Mouse (Mus musculus): ENCODE measurements around the gene Prrc2a. TPM values are rescaled to one million over a fixed set of nuclear protein-coding genes. Genes with fewer than 3 reads are reported as not detected.

Gene Prrc2a
- polyA plus RNA-seq, 1 experiment = 770 TPM

- no peaks in the 10 kb centered on the region for H3K27me3 ChIP-seq (ENCODE audit: control insufficient read depth, insufficient read depth, low read length)
- DNase-seq = peak; percentile 72
- TF ChIP-seq POLR2A (IDR thresholded peaks at IDR 0.05; ENCODE audit: control insufficient read depth, extremely low read depth, insufficient read depth, low read length, poor library complexity) (no peak), CTCF (IDR thresholded peaks at IDR 0.05; ENCODE audit: borderline replicate concordance, control insufficient read depth, extremely low read depth, insufficient read depth, low read length, poor library complexity) (no peak)
- WGBS = 1% methylated on average over 4 of the region's 4 CpGs
- no peaks in the 10 kb centered on the region for H3K36me3 ChIP-seq (ENCODE audit: control insufficient read depth, insufficient read depth, low read length)
- peaks cover 53% of the 10 kb centered on the region for H3K4me1 ChIP-seq (replicated peaks; ENCODE audit: control insufficient read depth, insufficient read depth, low read length)
- H3K27ac ChIP-seq (ENCODE audit: control insufficient read depth, insufficient read depth, low read length) = peak overlapping the region; percentile 95
- peak overlapping the region; percentile 37 for H3K4me3 ChIP-seq (ENCODE audit: control insufficient read depth, insufficient read depth, low read length)
Observed at GRCm38 (mm10) chr17:35186681-35187080, 22.0 kb upstream of the Prrc2a start.

- WGBS = 2% methylated on average over 17 of the region's 18 CpGs
- DNase-seq = peak; percentile 89
Observed at GRCm38 (mm10) chr17:35185639-35186611, 21.2 kb upstream of the Prrc2a start.

DNA sequence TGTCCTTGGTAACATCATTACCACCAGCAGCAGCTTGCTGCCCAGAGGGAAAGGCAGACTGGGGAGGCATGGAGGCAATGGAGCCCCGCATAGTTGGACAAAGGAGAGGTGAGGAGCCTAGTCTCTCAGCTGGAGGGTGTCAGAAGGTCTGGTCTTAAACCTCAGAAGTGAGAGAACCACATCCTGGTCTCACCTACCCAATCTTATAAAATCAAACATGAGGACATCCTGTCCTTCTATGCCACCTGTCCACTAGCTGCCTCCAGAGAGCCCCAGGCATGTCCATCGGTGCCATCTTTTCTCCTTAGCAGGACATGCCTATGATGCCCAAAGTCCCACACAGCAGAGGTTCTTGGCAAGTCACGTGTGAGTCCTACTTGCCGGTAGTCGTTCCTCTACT, 15.4 kb upstream of the Prrc2a start:
- Histone ChIP-seq H3K27me3 (ENCODE audit: control insufficient read depth, insufficient read depth, low read length) (no peaks in the 10 kb centered on the region), H3K27ac (ENCODE audit: control insufficient read depth, insufficient read depth, low read length) (no peak overlapping the region), H3K4me1 (replicated peaks; ENCODE audit: control insufficient read depth, insufficient read depth, low read length) (peaks cover 18% of the 10 kb centered on the region), H3K36me3 (ENCODE audit: control insufficient read depth, insufficient read depth, low read length) (no peaks in the 10 kb centered on the region), H3K4me3 (ENCODE audit: control insufficient read depth, insufficient read depth, low read length) (no peak overlapping the region)
- no peak for TF ChIP-seq POLR2A (IDR thresholded peaks at IDR 0.05; ENCODE audit: control insufficient read depth, extremely low read depth, insufficient read depth, low read length, poor library complexity)
- no peak for TF ChIP-seq CTCF (IDR thresholded peaks at IDR 0.05; ENCODE audit: borderline replicate concordance, control insufficient read depth, extremely low read depth, insufficient read depth, low read length, poor library complexity)
- WGBS = 89% methylated on average over 5 of the region's 5 CpGs
- DNase-seq = no peak

More at GRCm38 (mm10) chr17:35185639-35186611, 21.2 kb upstream of the Prrc2a start:
- no peak for TF ChIP-seq POLR2A (IDR thresholded peaks at IDR 0.05; ENCODE audit: control insufficient read depth, extremely low read depth, insufficient read depth, low read length, poor library complexity)
- TF ChIP-seq CTCF (IDR thresholded peaks at IDR 0.05; ENCODE audit: borderline replicate concordance, control insufficient read depth, extremely low read depth, insufficient read depth, low read length, poor library complexity) = no peak
- peak overlapping the region; percentile 95 for H3K27ac ChIP-seq (ENCODE audit: control insufficient read depth, insufficient read depth, low read length)
- H3K4me3 ChIP-seq (ENCODE audit: control insufficient read depth, insufficient read depth, low read length) = peak overlapping the region; percentile 37
- H3K27me3 ChIP-seq (ENCODE audit: control insufficient read depth, insufficient read depth, low read length) = no peaks in the 10 kb centered on the region
- H3K36me3 ChIP-seq (ENCODE audit: control insufficient read depth, insufficient read depth, low read length) = no peaks in the 10 kb centered on the region
- peaks cover 53% of the 10 kb centered on the region for H3K4me1 ChIP-seq (replicated peaks; ENCODE audit: control insufficient read depth, insufficient read depth, low read length)

DNA sequence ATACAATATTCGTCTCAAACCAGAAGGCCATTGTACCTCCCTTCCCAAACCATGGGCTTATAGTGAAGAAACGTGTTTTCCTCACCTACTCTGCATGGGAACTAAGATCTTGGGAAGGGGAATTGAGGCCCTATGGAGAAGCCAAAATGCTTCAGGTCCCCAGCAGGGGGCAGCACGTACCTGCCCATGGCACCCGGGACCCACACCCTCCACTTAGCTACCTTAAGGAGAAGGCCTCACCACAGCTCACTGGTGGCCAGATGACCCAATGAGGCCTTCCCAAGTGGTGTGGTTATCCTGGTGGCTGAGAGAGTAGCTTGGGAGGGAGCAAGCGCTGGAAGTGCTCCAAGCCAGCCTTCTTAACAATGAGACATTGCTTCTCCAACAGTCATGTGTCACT, 13.8 kb upstream of the Prrc2a start:
- Histone ChIP-seq H3K27ac (ENCODE audit: control insufficient read depth, insufficient read depth, low read length) (no peak overlapping the region), H3K36me3 (ENCODE audit: control insufficient read depth, insufficient read depth, low read length) (no peaks in the 10 kb centered on the region), H3K4me1 (replicated peaks; ENCODE audit: control insufficient read depth, insufficient read depth, low read length) (peaks cover 18% of the 10 kb centered on the region), H3K4me3 (ENCODE audit: control insufficient read depth, insufficient read depth, low read length) (no peak overlapping the region), H3K27me3 (ENCODE audit: control insufficient read depth, insufficient read depth, low read length) (no peaks in the 10 kb centered on the region)
- DNase-seq = peak; percentile 83
- peak; percentile 95 for TF ChIP-seq CTCF (IDR thresholded peaks at IDR 0.05; ENCODE audit: borderline replicate concordance, control insufficient read depth, extremely low read depth, insufficient read depth, low read length, poor library complexity)
- no peak for TF ChIP-seq POLR2A (IDR thresholded peaks at IDR 0.05; ENCODE audit: control insufficient read depth, extremely low read depth, insufficient read depth, low read length, poor library complexity)
- 15% methylated on average over 5 of the region's 5 CpGs for WGBS

- Histone ChIP-seq H3K4me1 (replicated peaks; ENCODE audit: control insufficient read depth, insufficient read depth, low read length) (peaks cover 33% of the 10 kb centered on the region), H3K27ac (ENCODE audit: control insufficient read depth, insufficient read depth, low read length) (no peak within 1 kb of the TSS), H3K36me3 (ENCODE audit: control insufficient read depth, insufficient read depth, low read length) (no peaks in the 10 kb centered on the region), H3K4me3 (ENCODE audit: control insufficient read depth, insufficient read depth, low read length) (no peak within 1 kb of the TSS), H3K27me3 (ENCODE audit: control insufficient read depth, insufficient read depth, low read length) (no peaks in the 10 kb centered on the region)
- no peak for DNase-seq
- 90% methylated on average over 2 of the region's 2 CpGs for WGBS
- TF ChIP-seq CTCF (IDR thresholded peaks at IDR 0.05; ENCODE audit: borderline replicate concordance, control insufficient read depth, extremely low read depth, insufficient read depth, low read length, poor library complexity) (no peak), POLR2A (IDR thresholded peaks at IDR 0.05; ENCODE audit: control insufficient read depth, extremely low read depth, insufficient read depth, low read length, poor library complexity) (no peak)
Observed at GRCm38 (mm10) chr17:35175968-35176367, 11.3 kb upstream of the Prrc2a start, which contains the start of gene Aif1. TSS of gene Aif1 (minus strand) at chr17:35176068.

GRCm38 (mm10) chr17:35175382-35175781, 10.7 kb upstream of the Prrc2a start:
- Histone ChIP-seq H3K4me1 (replicated peaks; ENCODE audit: control insufficient read depth, insufficient read depth, low read length) (peaks cover 32% of the 10 kb centered on the region), H3K36me3 (ENCODE audit: control insufficient read depth, insufficient read depth, low read length) (no peaks in the 10 kb centered on the region), H3K4me3 (ENCODE audit: control insufficient read depth, insufficient read depth, low read length) (no peak overlapping the region), H3K27ac (ENCODE audit: control insufficient read depth, insufficient read depth, low read length) (no peak overlapping the region), H3K27me3 (ENCODE audit: control insufficient read depth, insufficient read depth, low read length) (no peaks in the 10 kb centered on the region)
- TF ChIP-seq POLR2A (IDR thresholded peaks at IDR 0.05; ENCODE audit: control insufficient read depth, extremely low read depth, insufficient read depth, low read length, poor library complexity) (no peak), CTCF (IDR thresholded peaks at IDR 0.05; ENCODE audit: borderline replicate concordance, control insufficient read depth, extremely low read depth, insufficient read depth, low read length, poor library complexity) (no peak)
- no peak for DNase-seq
- 72% methylated on average over 6 of the region's 6 CpGs for WGBS
